ENCODE assay signal across 29 mouse cellular contexts in genomic region chr5:91341981-91342760, GRCm38 (mm10).
A peak's percentile ranks its signal among the peaks of the same experiment; 100 is the strongest.
DNase-seq lines count a peak whose midpoint lies in the region; ATAC-seq lines count a peak whose summit lies in the region.
"Had no signal": no experiment of that assay in that cellular context is flagged by ENCODE, and none has a peak within 500 bp of the region (broad histone marks: within the 10 kb centered on the region; RNA-seq: fewer than 3 reads in every experiment).

No protein-coding gene starts in this region.

- no peak for ATAC-seq in kidney, embryonic 16.5 days (ENCODE audit: low FRiP score, low TSS enrichment)
- ATAC-seq: forebrain, postnatal 0 days; intestine, embryonic 16.5 days; liver, embryonic 12.5 days had no signal

- no peak overlapping the region for H3K4me3 ChIP-seq in kidney, embryonic 16.5 days (ENCODE audit: low read length)
- H3K4me3 ChIP-seq: erythroblast, embryonic 14.5 days; heart, adult 2 months; heart, embryonic 12.5 days; hindbrain, embryonic 10.5 days; hindbrain, embryonic 15.5 days; liver, embryonic 12.5 days; neural tube, embryonic 12.5 days; stomach, embryonic 15.5 days had no signal

- no peaks in the 10 kb centered on the region for H3K9me3 ChIP-seq in kidney, embryonic 16.5 days (ENCODE audit: low read length)
- H3K9me3 ChIP-seq: G1E; hindbrain, embryonic 10.5 days; hindbrain, embryonic 15.5 days; liver, embryonic 12.5 days; neural tube, embryonic 12.5 days; stomach, embryonic 15.5 days had no signal

- no peak overlapping the region for H3K27ac ChIP-seq in kidney, embryonic 16.5 days (ENCODE audit: low read length)
- H3K27ac ChIP-seq: heart, adult 2 months; hindbrain, embryonic 10.5 days; hindbrain, embryonic 15.5 days; liver, embryonic 12.5 days; macrophage; neural tube, embryonic 12.5 days; stomach, embryonic 15.5 days had no signal

- no peaks in the 10 kb centered on the region for H3K27me3 ChIP-seq in kidney, embryonic 16.5 days (ENCODE audit: insufficient read depth, low read length)
- H3K27me3 ChIP-seq: heart, embryonic 12.5 days; hindbrain, embryonic 15.5 days; liver, embryonic 12.5 days; neural tube, embryonic 12.5 days; stomach, embryonic 15.5 days had no signal

- WGBS in kidney, embryonic 16.5 days, result 87% methylated on average over 5 of the region's 5 CpGs

- H3K4me1 ChIP-seq in kidney, embryonic 16.5 days (ENCODE audit: insufficient read depth, low read length), result no peaks in the 10 kb centered on the region
- H3K4me1 ChIP-seq: heart, embryonic 12.5 days; hindbrain, embryonic 10.5 days; hindbrain, embryonic 15.5 days; liver, embryonic 12.5 days; neural tube, embryonic 12.5 days; stomach, embryonic 15.5 days had no signal

- H3K9ac ChIP-seq in kidney, embryonic 16.5 days (replicated peaks; ENCODE audit: low read length), result no peak overlapping the region
- H3K9ac ChIP-seq: forebrain, postnatal 0 days; heart, embryonic 12.5 days; hindbrain, embryonic 15.5 days; liver, embryonic 12.5 days; neural tube, embryonic 12.5 days; stomach, embryonic 15.5 days had no signal

- intact Hi-C loops in left cerebral cortex, postnatal 25 days (cut with DNase I), result no loop called here

- DNase-seq in spleen, postnatal 36 days (ENCODE audit: low spot score in 2 of 2), result peak; percentile 6 to 11
- no peak for DNase-seq in spleen, adult 12 weeks (ENCODE audit: low spot score)
- DNase-seq in induced T-regulatory cell, adult 2 months (ENCODE audit: low read depth), result peak; percentile 11
- DNase-seq in thymus, postnatal 0 days (ENCODE audit: low spot score), result peak; percentile 31
- peak; percentile 35 for DNase-seq in thymus, postnatal 4 days
- no peak for DNase-seq in adrenal gland, postnatal 25 days
- no peak for DNase-seq in left cerebral cortex, postnatal 25 days (ENCODE audit: low spot score in 2 of 2)
- DNase-seq: adrenal gland, postnatal 14 days; cerebellum, adult 11-12 months; cerebellum, adult 9-11 months; forebrain, postnatal 0 days; heart, adult 2 months; kidney, adult 8-10 months; kidney, postnatal 10 days; left cerebral cortex, postnatal 4 days; lung, adult 18-20 months; lung, postnatal 10 days; midbrain, embryonic 14.5 days had no signal

- no peak overlapping the region for H3K4me2 ChIP-seq in kidney, embryonic 16.5 days (replicated peaks; ENCODE audit: low read depth, low read length)
- H3K4me2 ChIP-seq: heart, embryonic 12.5 days; hindbrain, embryonic 15.5 days; liver, embryonic 12.5 days; neural tube, embryonic 12.5 days; stomach, embryonic 15.5 days had no signal

- H3K36me3 ChIP-seq in kidney, embryonic 16.5 days (ENCODE audit: insufficient read depth, low read length), result no peaks in the 10 kb centered on the region
- H3K36me3 ChIP-seq: G1E; heart, embryonic 12.5 days; hindbrain, embryonic 10.5 days; hindbrain, embryonic 15.5 days; liver, embryonic 12.5 days; neural tube, embryonic 12.5 days; stomach, embryonic 15.5 days had no signal

Comparison
In these comparisons a context has a peak if more than half of its experiments do, and no peak if none do; other contexts are left out.
1. DNase-seq: peak in spleen, postnatal 36 days (2 of 2), induced T-regulatory cell, adult 2 months (single experiment), thymus, postnatal 0 days (single experiment) and thymus, postnatal 4 days (single experiment); none in spleen, adult 12 weeks (single experiment), adrenal gland, postnatal 25 days (single experiment) and left cerebral cortex, postnatal 25 days (0 of 2).